Mouse (Mus musculus): Measurements from ENCODE around the gene Rasgef1b.

GRCm38 (mm10) chr5:99387185-99387981, 341.5 kb downstream of the Rasgef1b start:
- TF ChIP-seq SMC3 (IDR thresholded peaks at IDR 0.05; ENCODE audit: low read depth, low read length) (no peak), POLR2A (IDR thresholded peaks at IDR 0.05; ENCODE audit: low read depth, low read length) (no peak), TBP (conservative IDR thresholded peaks at IDR 0.05; ENCODE audit: low read depth, low read length) (no peak), ELF1 (IDR thresholded peaks at IDR 0.05; ENCODE audit: low read depth, low read length) (no peak), MAFK (IDR thresholded peaks at IDR 0.05; ENCODE audit: insufficient replicate concordance, low read length) (no peak), ZNF384 (IDR thresholded peaks at IDR 0.05; ENCODE audit: low read depth, low read length) (no peak), CTCF (conservative IDR thresholded peaks at IDR 0.05 in 1 of 2, IDR thresholded peaks at IDR 0.05 in 1 of 2; ENCODE audit: low read depth in 2 of 2, low read length in 2 of 2) (no peak), HCFC1 (IDR thresholded peaks at IDR 0.05; ENCODE audit: low read depth, low read length) (no peak), PAX5 (IDR thresholded peaks at IDR 0.05; ENCODE audit: low read length) (no peak)
